Mouse (Mus musculus) liver, embryonic 14.5 days (tissue): Measurements from ENCODE around the gene Pih1d3. TPM values are rescaled to one million over a fixed set of nuclear protein-coding genes. Genes with fewer than 3 reads are reported as not detected.

Experiments used
- ATAC-seq: fragments of 200-750 bp; cut with Nextera tagmentation; 2 replicates; pipeline ENCODE4 v1.8.0; 2017; ENCODE audit warnings: moderate number of reproducible peaks, mild to moderate bottlenecking, moderate library complexity; ENCODE audit not compliant: insufficient read depth
- DNase-seq, 3 experiments: peaks; one replicate each; pipeline ENCODE4 v3.0.0-alpha.2; 2012 to 2013; ENCODE audit warnings: low read depth in 3 of 3, low spot score in 3 of 3
- H3K27ac ChIP-seq: fragments of 300-500 bp; sonication (generic); 2 replicates; pipeline ENCODE4 v1.5.1; 2014; ENCODE audit warnings: moderate library complexity, mild to moderate bottlenecking, control low read depth, inconsistent platforms
- H3K27me3 ChIP-seq: fragments of 300-500 bp; sonication (generic); 2 replicates; pipeline ENCODE4 v1.6.1; 2014; ENCODE audit warnings: mild to moderate bottlenecking, low read length, moderate library complexity; ENCODE audit not compliant: control insufficient read depth, insufficient read depth
- H3K36me3 ChIP-seq: fragments of 300-500 bp; sonication (generic); replicated peaks from 2 replicates; pipeline ENCODE4 v1.6.1; 2014; ENCODE audit warnings: low read depth; ENCODE audit not compliant: control insufficient read depth, insufficient read depth
- H3K4me1 ChIP-seq, 2 experiments: fragments of 200-500 bp in 1 of 2; fragments of 300-500 bp in 1 of 2; sonication (generic) in 1 of 2; replicated peaks; 2 replicates each; pipeline ENCODE4 v1.6.1; 2012 to 2014; ENCODE audit warnings: antibody characterized with exemption in 1 of 2, inconsistent platforms in 1 of 2, low read length in 1 of 2; ENCODE audit not compliant: control insufficient read depth in 2 of 2, insufficient read depth in 2 of 2
- H3K4me2 ChIP-seq: fragments of 300-500 bp; sonication (generic); 2 replicates; pipeline ENCODE4 v1.6.1; 2014; ENCODE audit warnings: low read depth, mild to moderate bottlenecking, control low read depth, moderate library complexity
- H3K4me3 ChIP-seq, 2 experiments: fragments of 200-500 bp in 1 of 2; fragments of 300-500 bp in 1 of 2; sonication (generic) in 1 of 2; 2 replicates each; pipeline ENCODE4 v1.5.1; 2012 to 2014; ENCODE audit warnings: low read depth in 2 of 2, low read length in 2 of 2, mild to moderate bottlenecking in 2 of 2, control low read depth in 1 of 2, inconsistent platforms in 1 of 2, moderate library complexity in 1 of 2; ENCODE audit not compliant: insufficient read depth in 1 of 2
- H3K9ac ChIP-seq: fragments of 300-500 bp; sonication (generic); replicated peaks from 2 replicates; pipeline ENCODE4 v1.6.1; 2014; ENCODE audit warnings: mild to moderate bottlenecking, control low read depth, moderate library complexity
- H3K9me3 ChIP-seq: fragments of 300-500 bp; sonication (generic); 2 replicates; pipeline ENCODE4 v1.6.1; 2016; ENCODE audit warnings: low read length, mixed read lengths; ENCODE audit not compliant: control insufficient read depth
- CTCF ChIP-seq: IDR thresholded peaks from 2 replicates; pipeline ENCODE4 v1.5.1; 2016; ENCODE audit warnings: antibody characterized with exemption, low read depth, control low read depth
- EP300 ChIP-seq: IDR thresholded peaks from 2 replicates; pipeline ENCODE4 v1.6.1; 2016; ENCODE audit warnings: antibody characterized with exemption, low read depth
- WGBS: fragments of 180-500 bp; shearing (Covaris S2); extraction: QIAGEN DNeasy Blood & Tissue Kit; methylation state at CpG from one replicate; pipeline ENCODE4 v1.1.7; 2014; ENCODE audit not compliant: insufficient replicate concordance; 5-methylcytosine and 5-hydroxymethylcytosine counted together
- polyA plus RNA-seq, 2 experiments: library from polyadenylated mRNA; depleted of rRNA in 1 of 2; stranded (reverse) in 1 of 2; unstranded in 1 of 2; fragments of >200 nt; fragmentation: Nextera tagmentation in 1 of 2; extraction: Ambion mirVana in 1 of 2; gene quantifications; 2 replicates each; pipeline versions ENCODE4 v1.2.1 to v1.2.3; 2012 to 2014

Gene Pih1d3
- polyA plus RNA-seq, 2 experiments: not detected

DNA sequence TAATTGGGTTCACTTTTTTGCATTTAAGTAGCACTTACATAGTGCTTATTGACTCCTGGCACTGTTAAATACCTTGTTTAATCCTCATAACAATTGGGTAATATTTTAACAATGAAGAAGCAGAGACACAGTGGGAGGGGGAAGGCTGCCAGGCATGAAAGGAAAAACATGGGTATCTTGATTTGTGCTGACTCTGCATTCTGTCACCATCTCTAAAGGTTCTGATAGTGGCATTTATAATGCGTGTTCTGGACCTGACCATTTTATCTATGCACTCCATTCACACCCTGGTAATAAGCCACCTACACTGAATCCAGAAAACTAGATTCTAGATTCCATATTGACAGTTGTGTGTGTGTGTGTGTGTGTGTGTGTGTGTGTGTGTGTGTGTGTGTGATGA is 27.0 kb upstream of the Pih1d3 start:
- Histone ChIP-seq H3K4me1 (no peaks in the 10 kb centered on the region), H3K27me3 (no peaks in the 10 kb centered on the region), H3K4me2 (no peak overlapping the region), H3K9ac (no peak overlapping the region), H3K4me3 (no peak overlapping the region), H3K27ac (no peak overlapping the region), H3K36me3 (no peaks in the 10 kb centered on the region), H3K9me3 (no peaks in the 10 kb centered on the region)
- TF ChIP-seq EP300: no peak
- TF ChIP-seq CTCF: no peak
- 48% methylated on average over 1 of the region's 1 CpGs for WGBS
- no peak for DNase-seq
- ATAC-seq: no peak

DNA sequence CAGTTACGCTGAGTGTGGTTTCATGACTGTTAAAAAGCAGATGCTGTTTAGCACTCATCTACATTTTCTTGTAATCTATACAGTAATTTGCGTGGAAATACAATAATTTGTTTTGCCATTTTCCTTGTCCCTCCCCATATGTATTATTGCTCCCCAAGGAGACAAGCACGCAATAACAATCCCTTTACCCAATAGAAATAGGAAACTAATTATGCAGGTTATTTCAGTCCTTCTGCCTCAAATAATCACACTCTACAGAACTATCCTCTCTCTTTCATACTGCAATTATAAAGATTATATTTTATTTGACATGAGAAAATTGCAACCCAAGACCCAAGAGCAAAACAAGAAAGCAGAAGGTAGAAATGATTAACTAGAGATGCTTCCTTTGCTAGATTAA is 25.7 kb upstream of the Pih1d3 start:
- no peak for ATAC-seq
- Histone ChIP-seq H3K9ac (no peak overlapping the region), H3K27me3 (no peaks in the 10 kb centered on the region), H3K4me3 (no peak overlapping the region), H3K36me3 (no peaks in the 10 kb centered on the region), H3K4me1 (no peaks in the 10 kb centered on the region), H3K9me3 (no peaks in the 10 kb centered on the region), H3K27ac (no peak overlapping the region), H3K4me2 (no peak overlapping the region)
- no peak for DNase-seq
- TF ChIP-seq CTCF (no peak), EP300 (no peak)
- WGBS: 62% methylated on average over 3 of the region's 3 CpGs

- Histone ChIP-seq H3K9ac (no peak overlapping the region), H3K4me3 (no peak overlapping the region), H3K4me1 (no peaks in the 10 kb centered on the region), H3K9me3 (no peaks in the 10 kb centered on the region), H3K4me2 (no peak overlapping the region), H3K36me3 (no peaks in the 10 kb centered on the region), H3K27ac (no peak overlapping the region), H3K27me3 (no peaks in the 10 kb centered on the region)
- DNase-seq (no peak), ATAC-seq (no peak)
- 74% methylated on average over 10 of the region's 10 CpGs for WGBS
- TF ChIP-seq CTCF (no peak), EP300 (no peak)
These were observed 18.9 kb upstream of the Pih1d3 start for GRCm38 (mm10) chr1:31203771-31204170.

GRCm38 (mm10) chr1:31205346-31205745 is 17.3 kb upstream of the Pih1d3 start:
- Histone ChIP-seq H3K9me3 (no peaks in the 10 kb centered on the region), H3K27ac (no peak overlapping the region), H3K36me3 (no peaks in the 10 kb centered on the region), H3K9ac (no peak overlapping the region), H3K4me2 (no peak overlapping the region), H3K27me3 (no peaks in the 10 kb centered on the region), H3K4me3 (no peak overlapping the region), H3K4me1 (no peaks in the 10 kb centered on the region)
- DNase-seq (no peak), ATAC-seq (no peak)
- TF ChIP-seq CTCF (no peak), EP300 (no peak)
- WGBS: 60% methylated on average over 7 of the region's 7 CpGs

DNA sequence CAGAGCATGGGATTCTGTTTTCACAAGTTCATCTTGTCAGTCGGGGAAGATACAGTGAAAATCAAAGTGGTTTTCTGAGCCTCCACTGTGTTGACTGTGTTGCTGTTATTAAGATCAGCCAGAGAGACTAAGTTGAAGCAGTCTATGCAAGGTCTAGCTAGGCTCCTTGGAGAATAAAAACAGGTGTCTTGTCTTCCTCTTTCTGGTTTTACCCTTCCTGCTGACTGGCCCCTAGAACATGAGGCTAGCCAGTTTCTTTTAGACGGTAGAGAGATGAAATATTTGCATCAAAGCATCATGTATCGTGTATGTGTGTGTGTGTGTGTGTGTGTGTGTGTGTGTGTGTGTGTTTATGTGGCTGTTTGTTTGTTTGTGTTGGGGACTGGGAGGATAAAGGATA is 16.9 kb upstream of the Pih1d3 start:
- no peak for ATAC-seq

GRCm38 (mm10) chr1:31210144-31210543 is 12.5 kb upstream of the Pih1d3 start:
- no peak overlapping the region for H3K9ac ChIP-seq
- H3K27me3 ChIP-seq: no peaks in the 10 kb centered on the region
- H3K36me3 ChIP-seq: no peaks in the 10 kb centered on the region
- DNase-seq (peak; percentile 12 to 20 (median 14)), ATAC-seq (no peak)
- H3K4me2 ChIP-seq: no peak overlapping the region
- 3% methylated on average over 5 of the region's 5 CpGs for WGBS
- no peak overlapping the region for H3K4me3 ChIP-seq
- peak; percentile 61 for TF ChIP-seq CTCF
- no peak for TF ChIP-seq EP300
- H3K4me1 ChIP-seq: no peaks in the 10 kb centered on the region
- H3K9me3 ChIP-seq: no peaks in the 10 kb centered on the region
- H3K27ac ChIP-seq: no peak overlapping the region

More for the DNA sequence above, 16.9 kb upstream of the Pih1d3 start:
- no peak overlapping the region for H3K9ac ChIP-seq
- TF ChIP-seq EP300: no peak
- no peak for TF ChIP-seq CTCF
- DNase-seq: no peak
- no peaks in the 10 kb centered on the region for H3K4me1 ChIP-seq
- no peaks in the 10 kb centered on the region for H3K9me3 ChIP-seq
- H3K4me3 ChIP-seq: no peak overlapping the region
- no peak overlapping the region for H3K4me2 ChIP-seq
- WGBS: 48% methylated on average over 3 of the region's 3 CpGs
- no peaks in the 10 kb centered on the region for H3K27me3 ChIP-seq
- H3K27ac ChIP-seq: no peak overlapping the region
- no peaks in the 10 kb centered on the region for H3K36me3 ChIP-seq
